Mouse (Mus musculus) midbrain, embryonic 10.5 days (tissue): ENCODE measurements around the gene Exoc3l2. TPM values are rescaled to one million over a fixed set of nuclear protein-coding genes. Genes with fewer than 3 reads are reported as not detected.

Experiments
- DNase-seq: peaks from one replicate; pipeline ENCODE4 v3.0.0-alpha.2; 2017; ENCODE audit warnings: low spot score
- H3K27ac ChIP-seq: fragments of 300-500 bp; sonication (generic); replicated peaks from 2 replicates; pipeline ENCODE4 v1.5.1; 2016; ENCODE audit warnings: mild to moderate bottlenecking
- H3K27me3 ChIP-seq: fragments of 300-500 bp; sonication (generic); 2 replicates; pipeline ENCODE4 v1.6.1; 2016; ENCODE audit warnings: low read depth, mild to moderate bottlenecking; ENCODE audit not compliant: poor library complexity, severe bottlenecking
- H3K36me3 ChIP-seq: fragments of 300-500 bp; sonication (generic); 2 replicates; pipeline ENCODE4 v1.6.1; 2016; ENCODE audit warnings: mild to moderate bottlenecking, moderate library complexity
- H3K4me1 ChIP-seq: fragments of 300-500 bp; sonication (generic); 2 replicates; pipeline ENCODE4 v1.6.1; 2016
- H3K4me3 ChIP-seq: fragments of 300-500 bp; sonication (generic); 2 replicates; pipeline ENCODE4 v1.5.1; 2016; ENCODE audit warnings: mild to moderate bottlenecking, moderate library complexity
- H3K9me3 ChIP-seq: fragments of 300-500 bp; sonication (generic); replicated peaks from 2 replicates; pipeline ENCODE4 v1.6.1; 2016; ENCODE audit warnings: mild to moderate bottlenecking
- WGBS: fragments of 180-500 bp; shearing (Covaris S2); methylation state at CpG from one replicate; pipeline ENCODE4 v1.1.7; 2016; 5-methylcytosine and 5-hydroxymethylcytosine counted together
- polyA plus RNA-seq: library from polyadenylated mRNA; unstranded; fragments of >200 nt; fragmentation: Nextera tagmentation; extraction: Ambion mirVana; gene quantifications from 2 replicates; pipeline ENCODE4 v1.2.1, GENCODE M21; 2016

Exoc3l2 gene
- polyA plus RNA-seq, 1 experiment from 2014 or later = 0.81 TPM

DNA sequence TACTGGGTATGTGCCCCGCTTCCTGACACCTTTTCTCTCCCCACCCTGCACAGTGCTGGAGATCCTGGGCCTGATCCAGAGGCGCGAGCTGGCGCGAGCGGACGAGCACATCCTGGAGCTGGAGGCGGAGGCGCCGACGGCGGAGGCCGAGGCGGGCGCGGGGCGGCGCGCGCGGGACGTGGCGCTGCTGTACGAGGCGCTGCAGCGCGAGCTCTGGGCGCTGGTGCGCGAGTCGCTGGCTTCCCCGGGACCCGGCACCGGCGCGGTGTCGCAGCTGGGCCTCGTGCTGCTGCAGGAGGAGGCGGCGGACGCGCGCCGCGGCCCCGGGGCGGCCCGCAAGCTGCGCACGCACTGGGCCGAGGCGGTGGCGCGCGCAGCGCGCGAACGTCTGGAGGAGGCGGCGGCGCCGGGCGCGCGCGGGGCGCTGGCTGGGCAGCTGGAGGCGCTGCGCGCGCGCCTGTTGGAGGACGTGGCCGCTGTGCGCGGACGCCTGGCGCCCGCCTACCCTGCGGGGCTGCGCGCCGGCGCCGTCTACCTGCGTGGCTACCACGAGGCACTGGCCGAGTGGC, 10.8 kb downstream of the Exoc3l2 start:
- Histone ChIP-seq H3K4me1 (peaks cover 25% of the 10 kb centered on the region), H3K36me3 (no peaks in the 10 kb centered on the region), H3K4me3 (peak overlapping the region; percentile 62), H3K9me3 (peaks cover 10% of the 10 kb centered on the region), H3K27me3 (peaks cover 100% of the 10 kb centered on the region), H3K27ac (peak overlapping the region; percentile 79)
- under 1% methylated on average over 89 of the region's 89 CpGs for WGBS
- peak; percentile 67 for DNase-seq

GRCm38 (mm10) chr7:19477084-19477483, 14.0 kb downstream of the Exoc3l2 start:
- DNase-seq = no peak
- Histone ChIP-seq H3K36me3 (no peaks in the 10 kb centered on the region), H3K27me3 (peaks cover 69% of the 10 kb centered on the region), H3K4me1 (peaks cover 15% of the 10 kb centered on the region), H3K27ac (no peak overlapping the region), H3K9me3 (peaks cover 12% of the 10 kb centered on the region), H3K4me3 (no peak overlapping the region)
- 81% methylated on average over 2 of the region's 2 CpGs for WGBS

GRCm38 (mm10) chr7:19477624-19478384, 14.7 kb downstream of the Exoc3l2 start:
- Histone ChIP-seq H3K27ac (0 out of 2 replicates have a peak overlapping the region, but pooled peaks have one; percentile 17), H3K4me1 (peaks cover 15% of the 10 kb centered on the region), H3K27me3 (peaks cover 62% of the 10 kb centered on the region), H3K4me3 (no peak overlapping the region), H3K36me3 (no peaks in the 10 kb centered on the region), H3K9me3 (peaks cover 9% of the 10 kb centered on the region)
- WGBS = 27% methylated on average over 14 of the region's 14 CpGs
- DNase-seq = no peak

- peaks cover 26% of the 10 kb centered on the region for H3K27me3 ChIP-seq
- peaks cover under 1% of the 10 kb centered on the region; the same call in 1 of the 2 replicates for H3K4me1 ChIP-seq
- no peak overlapping the region for H3K27ac ChIP-seq
- no peaks in the 10 kb centered on the region for H3K36me3 ChIP-seq
- H3K4me3 ChIP-seq = no peak overlapping the region
- no peak for DNase-seq
- H3K9me3 ChIP-seq = peaks cover 4% of the 10 kb centered on the region; the same call in 1 of the 2 replicates
- 87% methylated on average over 8 of the region's 8 CpGs for WGBS
Measured at GRCm38 (mm10) chr7:19483281-19483680, 20.1 kb downstream of the Exoc3l2 start.

GRCm38 (mm10) chr7:19485488-19485887, 22.4 kb downstream of the Exoc3l2 start:
- Histone ChIP-seq H3K27me3 (peaks cover 41% of the 10 kb centered on the region), H3K27ac (no peak overlapping the region), H3K4me3 (no peak overlapping the region), H3K9me3 (peaks cover 4% of the 10 kb centered on the region; the same call in 1 of the 2 replicates), H3K36me3 (no peaks in the 10 kb centered on the region), H3K4me1 (peaks cover 5% of the 10 kb centered on the region)
- 86% methylated on average over 1 of the region's 1 CpGs for WGBS
- DNase-seq = no peak

DNA sequence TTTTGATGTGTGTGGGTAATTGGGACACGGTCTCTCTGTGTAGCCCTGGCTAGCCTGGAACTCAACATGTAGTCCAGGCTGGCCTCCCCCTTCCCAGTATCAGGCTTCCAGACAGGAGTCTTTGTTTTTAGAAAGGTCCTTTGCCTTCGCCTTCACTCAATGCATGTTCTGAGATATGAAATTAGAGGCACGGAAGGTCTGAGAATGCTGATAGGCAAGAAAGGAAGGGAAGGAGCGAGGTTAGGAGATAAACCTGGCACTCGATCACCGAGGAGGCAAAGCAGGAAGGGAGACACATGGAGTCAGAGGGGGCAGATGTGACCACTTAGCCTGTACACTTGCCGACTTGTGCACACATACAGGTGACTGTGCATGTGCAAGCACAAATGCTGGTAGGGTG, 23.4 kb downstream of the Exoc3l2 start:
- Histone ChIP-seq H3K27me3 (peaks cover 52% of the 10 kb centered on the region), H3K4me1 (peaks cover 8% of the 10 kb centered on the region), H3K9me3 (no peaks in the 10 kb centered on the region; the same call in none of the 2 replicates), H3K36me3 (no peaks in the 10 kb centered on the region), H3K4me3 (no peak overlapping the region), H3K27ac (no peak overlapping the region)
- no peak for DNase-seq
- WGBS = 88% methylated on average over 7 of the region's 7 CpGs

GRCm38 (mm10) chr7:19489525-19489924, 26.4 kb downstream of the Exoc3l2 start:
- H3K27me3 ChIP-seq = peaks cover 72% of the 10 kb centered on the region
- 1% methylated on average over 31 of the region's 31 CpGs for WGBS
- H3K36me3 ChIP-seq = no peaks in the 10 kb centered on the region
- no peaks in the 10 kb centered on the region; the same call in none of the 2 replicates for H3K9me3 ChIP-seq
- H3K27ac ChIP-seq = no peak overlapping the region
- DNase-seq = peak; percentile 34
- H3K4me3 ChIP-seq = peak overlapping the region; percentile 42
- peaks cover 14% of the 10 kb centered on the region for H3K4me1 ChIP-seq

- no peaks in the 10 kb centered on the region for H3K36me3 ChIP-seq
- H3K9me3 ChIP-seq = no peaks in the 10 kb centered on the region; the same call in 1 of the 2 replicates
- peaks cover 22% of the 10 kb centered on the region for H3K4me1 ChIP-seq
- WGBS = 2% methylated on average over 26 of the region's 26 CpGs
- H3K4me3 ChIP-seq = peak overlapping the region; percentile 47
- H3K27me3 ChIP-seq = peaks cover 68% of the 10 kb centered on the region
- peak; percentile 40 for DNase-seq
- H3K27ac ChIP-seq = peak overlapping the region; percentile 42; the same call in 1 of the 2 replicates
Measured at GRCm38 (mm10) chr7:19491731-19492130, 28.6 kb downstream of the Exoc3l2 start.

DNA sequence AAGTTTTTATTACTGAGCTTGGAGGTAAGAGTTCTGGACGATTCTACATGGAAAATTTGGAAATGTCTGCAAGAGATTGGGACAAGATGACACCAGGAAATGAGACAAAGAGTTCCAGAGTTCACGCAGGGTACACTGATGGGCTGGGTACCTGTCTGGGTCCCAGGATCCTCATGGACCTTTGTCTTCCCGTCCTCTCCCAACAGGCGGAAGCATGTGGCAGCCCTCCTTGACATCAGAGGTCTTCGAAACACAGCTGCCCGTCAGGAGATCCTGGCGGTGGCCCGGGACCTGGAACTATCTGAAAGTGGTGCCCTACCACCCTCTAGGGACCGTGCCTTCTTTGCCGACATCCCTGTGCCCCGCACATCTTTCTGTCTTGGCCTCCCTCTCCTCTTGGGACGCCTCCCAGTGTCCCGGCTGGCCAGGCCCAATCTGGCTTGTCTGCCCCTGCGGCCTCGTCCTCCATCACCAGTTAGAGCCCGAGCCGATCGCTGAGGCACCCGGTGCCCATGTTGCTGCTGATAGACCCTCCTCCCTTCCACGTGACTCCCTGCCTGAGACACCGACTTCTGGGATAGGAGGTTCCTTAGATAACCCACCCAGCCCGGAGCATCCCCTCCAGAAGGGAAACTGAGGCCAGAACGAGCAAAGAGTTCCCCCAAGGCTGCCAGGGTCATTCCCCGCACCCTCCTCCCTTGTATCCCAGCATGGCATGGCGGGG, 31.8 kb downstream of the Exoc3l2 start:
- WGBS = 85% methylated on average over 25 of the region's 25 CpGs
- Histone ChIP-seq H3K9me3 (no peaks in the 10 kb centered on the region; the same call in 1 of the 2 replicates), H3K4me3 (no peak overlapping the region), H3K27me3 (peaks cover 36% of the 10 kb centered on the region), H3K27ac (no peak overlapping the region), H3K36me3 (no peaks in the 10 kb centered on the region), H3K4me1 (peaks cover 16% of the 10 kb centered on the region)
- DNase-seq = no peak

GRCm38 (mm10) chr7:19495521-19496213, 32.5 kb downstream of the Exoc3l2 start:
- Histone ChIP-seq H3K27ac (no peak overlapping the region), H3K9me3 (no peaks in the 10 kb centered on the region; the same call in 1 of the 2 replicates), H3K27me3 (peaks cover 29% of the 10 kb centered on the region), H3K4me1 (peaks cover 16% of the 10 kb centered on the region), H3K36me3 (no peaks in the 10 kb centered on the region), H3K4me3 (no peak overlapping the region)
- no peak for DNase-seq
- WGBS = 74% methylated on average over 20 of the region's 20 CpGs

- no peaks in the 10 kb centered on the region for H3K36me3 ChIP-seq
- 75% methylated on average over 5 of the region's 5 CpGs for WGBS
- DNase-seq = no peak
- H3K4me3 ChIP-seq = no peak overlapping the region
- H3K4me1 ChIP-seq = peaks cover 16% of the 10 kb centered on the region
- H3K27me3 ChIP-seq = peaks cover 24% of the 10 kb centered on the region
- no peak overlapping the region for H3K27ac ChIP-seq
- no peaks in the 10 kb centered on the region; the same call in 1 of the 2 replicates for H3K9me3 ChIP-seq
Measured at GRCm38 (mm10) chr7:19496214-19496555, 33.1 kb downstream of the Exoc3l2 start.

DNA sequence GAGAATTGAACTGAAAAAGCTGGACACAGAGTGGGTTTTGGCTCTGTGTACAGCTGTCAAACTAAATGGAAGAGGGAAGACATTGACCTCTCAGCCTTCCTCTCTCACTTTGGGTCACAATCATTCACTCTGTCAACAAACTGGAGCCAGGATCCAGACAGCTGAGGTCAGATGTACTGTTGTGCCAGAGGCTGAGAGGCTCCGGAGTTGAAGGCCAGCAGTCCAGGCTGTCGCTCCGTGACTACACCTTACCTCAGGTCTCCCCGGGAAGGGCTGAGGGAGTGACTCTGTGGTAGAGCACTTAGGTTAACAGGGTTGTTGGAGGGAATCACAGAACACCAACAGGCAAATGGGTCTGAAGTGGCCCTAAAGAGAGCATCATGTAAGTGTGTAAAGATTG, 35.2 kb downstream of the Exoc3l2 start:
- 88% methylated on average over 4 of the region's 4 CpGs for WGBS
- no peak overlapping the region for H3K27ac ChIP-seq

More for the DNA sequence above, 35.2 kb downstream of the Exoc3l2 start:
- no peaks in the 10 kb centered on the region for H3K36me3 ChIP-seq
- peaks cover 8% of the 10 kb centered on the region for H3K4me1 ChIP-seq
- H3K9me3 ChIP-seq = no peaks in the 10 kb centered on the region
- H3K27me3 ChIP-seq = peaks cover 5% of the 10 kb centered on the region
- DNase-seq = no peak
- H3K4me3 ChIP-seq = no peak overlapping the region
